Mouse (Mus musculus) natural killer cell, adult 2 months (primary cell): ENCODE results near the gene Rbm47.

Experiments used
- DNase-seq, 2 experiments: peaks; one replicate each; pipeline ENCODE4 v3.0.0; 2022; ENCODE audit warnings: low spot score in 2 of 2

The Rbm47 gene

GRCm38 (mm10) chr5:66068068-66068920 is 104.6 kb downstream of the Rbm47 start:
- no peak for DNase-seq

GRCm38 (mm10) chr5:66067219-66067618 is 105.7 kb downstream of the Rbm47 start:
- DNase-seq: no peak

- DNase-seq: no peak
Measured at GRCm38 (mm10) chr5:66062930-66063220, 110.0 kb downstream of the Rbm47 start.

GRCm38 (mm10) chr5:66062046-66062929 is 110.6 kb downstream of the Rbm47 start:
- no peak for DNase-seq

GRCm38 (mm10) chr5:66061667-66062045 is 111.3 kb downstream of the Rbm47 start:
- DNase-seq: no peak

GRCm38 (mm10) chr5:66058844-66059243 is 114.1 kb downstream of the Rbm47 start:
- DNase-seq: no peak

- DNase-seq: peak in 1 of 2 experiments; percentile 18
Measured at GRCm38 (mm10) chr5:66056680-66057079, 116.2 kb downstream of the Rbm47 start.

- DNase-seq: no peak
Measured at GRCm38 (mm10) chr5:66054394-66054793, 118.5 kb downstream of the Rbm47 start.

GRCm38 (mm10) chr5:66052777-66053548 is 120.0 kb downstream of the Rbm47 start:
- DNase-seq: no peak

- no peak for DNase-seq
Measured at GRCm38 (mm10) chr5:66050841-66051240, 122.1 kb downstream of the Rbm47 start.

GRCm38 (mm10) chr5:66046356-66046755 is 126.6 kb downstream of the Rbm47 start:
- DNase-seq: no peak

- no peak for DNase-seq
Measured at GRCm38 (mm10) chr5:66043897-66044296, 129.0 kb downstream of the Rbm47 start.

- no peak for DNase-seq
Measured at GRCm38 (mm10) chr5:66042651-66043340, 130.1 kb downstream of the Rbm47 start.

- DNase-seq: no peak
Measured at GRCm38 (mm10) chr5:66040744-66041279, 132.1 kb downstream of the Rbm47 start.

- DNase-seq: no peak
Measured at GRCm38 (mm10) chr5:66039813-66040212, 133.1 kb downstream of the Rbm47 start.

GRCm38 (mm10) chr5:66037066-66037465 is 135.9 kb downstream of the Rbm47 start:
- no peak for DNase-seq

GRCm38 (mm10) chr5:66036440-66037054 is 136.4 kb downstream of the Rbm47 start:
- no peak for DNase-seq

GRCm38 (mm10) chr5:66034375-66035195 is 138.3 kb downstream of the Rbm47 start:
- no peak for DNase-seq

GRCm38 (mm10) chr5:66032826-66033225 is 140.1 kb downstream of the Rbm47 start:
- DNase-seq: no peak

GRCm38 (mm10) chr5:66031699-66032098 is 141.2 kb downstream of the Rbm47 start:
- no peak for DNase-seq
